7 mouse cellular contexts compared by ENCODE assay signal in genomic region chr13:52928392-52928791, GRCm38 (mm10). TPM values are rescaled to one million over a fixed set of nuclear protein-coding genes. Genes with fewer than 3 reads are reported as not detected.
DNase-seq lines count a peak whose midpoint lies in the region; ATAC-seq lines count a peak whose summit lies in the region.

No protein-coding gene starts in this region.

- H3K4me1 ChIP-seq in hindbrain, embryonic 12.5 days, result peaks cover 21% of the 10 kb centered on the region
- H3K4me1 ChIP-seq in midbrain, embryonic 12.5 days, result peaks cover 19% of the 10 kb centered on the region

- no peaks in the 10 kb centered on the region for H3K27me3 ChIP-seq in hindbrain, embryonic 12.5 days
- H3K27me3 ChIP-seq in midbrain, embryonic 12.5 days, result 0 out of 2 replicates have a peak, but pooled peaks cover 2% of the 10 kb centered on the region

- no peaks in the 10 kb centered on the region for H3K9me3 ChIP-seq in hindbrain, embryonic 12.5 days (replicated peaks)
- H3K9me3 ChIP-seq in midbrain, embryonic 12.5 days, result no peaks in the 10 kb centered on the region

- H3K4me2 ChIP-seq in hindbrain, embryonic 12.5 days (replicated peaks), result peak overlapping the region; percentile 59
- H3K4me2 ChIP-seq in midbrain, embryonic 12.5 days (replicated peaks), result peak overlapping the region; percentile 66

- H3K36me3 ChIP-seq in hindbrain, embryonic 12.5 days, result no peaks in the 10 kb centered on the region
- H3K36me3 ChIP-seq in midbrain, embryonic 12.5 days, result no peaks in the 10 kb centered on the region

- 74% methylated on average over 9 of the region's 9 CpGs for WGBS in hindbrain, embryonic 12.5 days
- WGBS in midbrain, embryonic 12.5 days, result 73% methylated on average over 9 of the region's 9 CpGs

- H3K27ac ChIP-seq in hindbrain, embryonic 12.5 days, result no peak overlapping the region
- no peak overlapping the region for H3K27ac ChIP-seq in midbrain, embryonic 12.5 days (replicated peaks)

- peak; percentile 23 to 69 for DNase-seq in left cerebral cortex, postnatal 25 days (ENCODE audit: low spot score in 2 of 2)
- no peak for DNase-seq in left cerebral cortex, postnatal 10 days (ENCODE audit: extremely low spot score in 1 of 2, low spot score in 2 of 2)
- DNase-seq in c-Kit-positive CD71-positive TER-119-negative erythroid progenitor cells, embryonic 14.5 days (ENCODE audit: low read depth), result peak; percentile 11
- no peak for DNase-seq in spleen, postnatal 14 days (ENCODE audit: low spot score in 2 of 2)
- no peak for DNase-seq in adrenal gland, postnatal 25 days

- H3K9ac ChIP-seq in hindbrain, embryonic 12.5 days, result peak overlapping the region; percentile 75; the same call in 1 of the 2 replicates
- H3K9ac ChIP-seq in midbrain, embryonic 12.5 days (replicated peaks), result peak overlapping the region; percentile 74

- H3K4me3 ChIP-seq in hindbrain, embryonic 12.5 days, result peak overlapping the region; percentile 83
- peak overlapping the region; percentile 87 for H3K4me3 ChIP-seq in midbrain, embryonic 12.5 days

- ATAC-seq in hindbrain, embryonic 12.5 days (ENCODE audit: low FRiP score), result no peak
- ATAC-seq in midbrain, embryonic 12.5 days (ENCODE audit: low FRiP score, low read depth), result no peak

- intact Hi-C loops in left cerebral cortex, postnatal 25 days (cut with DNase I), result loop anchor here (5.0 kb wide), 1 partner anchor 111 kb away; no protein-coding TSS in a partner anchor
- intact Hi-C loops in left cerebral cortex, postnatal 10 days (cut with DNase I), result loop anchor here (5.0 kb wide), 1 partner anchor 54 kb away; the partner anchor contains the start of gene Nfil3

RNA-seq across cellular contexts. Expression of gene Auh, which starts 1.1 kb away (rescaled TPM):
- total RNA-seq in left cerebral cortex, postnatal 25 days (2021), result 10 to 100 TPM; 85.3 to 93.5 TPM
- total RNA-seq in left cerebral cortex, postnatal 10 days (2021), result 10 to 100 TPM; 73.3 to 81.6 TPM
- polyA plus RNA-seq in hindbrain, embryonic 12.5 days (2016; fragmentation: Nextera tagmentation; extraction: Ambion mirVana), result 47.7 and 50.6 TPM in 2 replicates
- polyA plus RNA-seq in midbrain, embryonic 12.5 days (2016; fragmentation: Nextera tagmentation; extraction: Ambion mirVana), result 46.2 and 48.0 TPM in 2 replicates
- total RNA-seq in adrenal gland, postnatal 25 days (2021), result 149 and 158 TPM in 2 replicates

RNA-seq across cellular contexts. Expression of gene Nfil3, which starts 52.5 kb away (rescaled TPM):
- total RNA-seq in left cerebral cortex, postnatal 25 days (2021), result 10 to 100 TPM; 14.4 to 20.8 TPM
- 10 to 100 TPM; 11.4 to 12.1 TPM for total RNA-seq in left cerebral cortex, postnatal 10 days (2021)
- 39.6 and 44.7 TPM in 2 replicates for polyA plus RNA-seq in hindbrain, embryonic 12.5 days (2016; fragmentation: Nextera tagmentation; extraction: Ambion mirVana)
- polyA plus RNA-seq in midbrain, embryonic 12.5 days (2016; fragmentation: Nextera tagmentation; extraction: Ambion mirVana), result 28.2 and 28.5 TPM in 2 replicates
- total RNA-seq in adrenal gland, postnatal 25 days (2021), result 11.6 and 18.4 TPM in 2 replicates

Comparison
In these comparisons a context has a peak if more than half of its experiments do, and no peak if none do; other contexts are left out.
1. DNase-seq: peak in left cerebral cortex, postnatal 25 days (2 of 2) and c-Kit-positive CD71-positive TER-119-negative erythroid progenitor cells, embryonic 14.5 days (single experiment); none in left cerebral cortex, postnatal 10 days (0 of 2), spleen, postnatal 14 days (0 of 2) and adrenal gland, postnatal 25 days (single experiment).